17 mouse cellular contexts compared by ENCODE assay signal in genomic region chr11:19943753-19944152, GRCm38 (mm10).
"Had no signal": no experiment of that assay in that cellular context is flagged by ENCODE, and none has a peak within 500 bp of the region (broad histone marks: within the 10 kb centered on the region; RNA-seq: fewer than 3 reads in every experiment).

No protein-coding gene starts in this region.

- H3K27me3 ChIP-seq: limb, embryonic 12.5 days; liver, embryonic 13.5 days; megakaryocyte, embryonic 14.5 days; midbrain, embryonic 15.5 days; neural tube, embryonic 13.5 days; stomach, embryonic 15.5 days had no signal

- H3K27ac ChIP-seq: kidney, postnatal 0 days; limb, embryonic 12.5 days; liver, embryonic 13.5 days; midbrain, embryonic 15.5 days; stomach, embryonic 15.5 days had no signal

- H3K9ac ChIP-seq: limb, embryonic 12.5 days; liver, embryonic 13.5 days; liver, postnatal 0 days; midbrain, embryonic 15.5 days; neural tube, embryonic 13.5 days; stomach, embryonic 15.5 days had no signal

- H3K9me3 ChIP-seq: limb, embryonic 12.5 days; midbrain, embryonic 15.5 days; neural tube, embryonic 13.5 days; stomach, embryonic 15.5 days had no signal

- H3K4me1 ChIP-seq: midbrain, embryonic 15.5 days had no signal

- H3K4me2 ChIP-seq: limb, embryonic 12.5 days; liver, embryonic 13.5 days; midbrain, embryonic 11.5 days; midbrain, embryonic 15.5 days; neural tube, embryonic 13.5 days; stomach, embryonic 15.5 days had no signal

- H3K36me3 ChIP-seq: midbrain, embryonic 15.5 days; neural tube, embryonic 13.5 days had no signal

- DNase-seq: kidney, adult 8-10 months; kidney, postnatal 36 days; liver; liver, embryonic 13.5 days; liver, postnatal 0 days; lung, postnatal 36 days; right cerebral cortex, adult 18-20 months; right cerebral cortex, postnatal 25 days; thymus, postnatal 4 days had no signal

- ATAC-seq: intestine, embryonic 16.5 days; liver, postnatal 0 days; midbrain, embryonic 15.5 days had no signal

- H3K4me3 ChIP-seq: limb, embryonic 12.5 days; liver, embryonic 13.5 days; megakaryocyte, embryonic 14.5 days; midbrain, embryonic 15.5 days; neural tube, embryonic 13.5 days; stomach, embryonic 15.5 days had no signal
